Mouse (Mus musculus) G1E-ER4 (cell line): ENCODE data around the gene Gng2. TPM values are rescaled to one million over a fixed set of nuclear protein-coding genes. Genes with fewer than 3 reads are reported as not detected.

Source experiments
- GATA1 ChIP-seq: IDR thresholded peaks from one replicate; pipeline ENCODE4 v1.8.0; 2012; ENCODE audit warnings: low read length, inconsistent platforms
- polyA plus RNA-seq: library from polyadenylated mRNA; stranded (reverse); fragments of >175 nt; gene quantifications from 2 replicates; pipeline ENCODE4 v1.2.3, GENCODE M21; 2012

The Gng2 gene
- polyA plus RNA-seq, 1 experiment: 0.40 TPM

DNA sequence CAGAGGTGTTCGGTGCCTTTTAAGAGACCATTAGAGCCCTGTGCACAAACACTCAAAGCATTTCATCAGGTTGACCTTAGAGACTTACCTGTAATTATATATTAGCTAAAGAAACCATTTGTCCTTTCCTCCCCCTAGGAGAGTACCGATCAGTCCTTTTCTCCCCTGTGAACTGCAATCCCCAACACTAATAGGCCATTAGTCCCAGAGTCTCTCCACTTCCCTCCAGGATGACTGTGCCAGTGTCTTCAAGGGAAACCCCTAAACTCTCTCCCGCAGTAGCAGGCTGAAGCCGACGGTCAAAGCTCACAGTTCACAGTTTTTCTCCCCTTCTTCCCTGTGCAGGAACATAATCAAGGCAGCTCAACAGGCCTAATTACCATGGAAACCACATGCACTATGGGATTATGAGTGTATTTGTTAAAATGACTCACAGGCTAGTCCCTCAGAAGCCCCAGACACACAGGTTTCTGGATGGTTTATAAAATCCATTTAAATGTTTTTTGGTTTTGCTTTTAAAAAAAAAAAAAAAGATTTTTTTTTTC, 13.4 kb downstream of the Gng2 start:
- TF ChIP-seq GATA1: no peak

DNA sequence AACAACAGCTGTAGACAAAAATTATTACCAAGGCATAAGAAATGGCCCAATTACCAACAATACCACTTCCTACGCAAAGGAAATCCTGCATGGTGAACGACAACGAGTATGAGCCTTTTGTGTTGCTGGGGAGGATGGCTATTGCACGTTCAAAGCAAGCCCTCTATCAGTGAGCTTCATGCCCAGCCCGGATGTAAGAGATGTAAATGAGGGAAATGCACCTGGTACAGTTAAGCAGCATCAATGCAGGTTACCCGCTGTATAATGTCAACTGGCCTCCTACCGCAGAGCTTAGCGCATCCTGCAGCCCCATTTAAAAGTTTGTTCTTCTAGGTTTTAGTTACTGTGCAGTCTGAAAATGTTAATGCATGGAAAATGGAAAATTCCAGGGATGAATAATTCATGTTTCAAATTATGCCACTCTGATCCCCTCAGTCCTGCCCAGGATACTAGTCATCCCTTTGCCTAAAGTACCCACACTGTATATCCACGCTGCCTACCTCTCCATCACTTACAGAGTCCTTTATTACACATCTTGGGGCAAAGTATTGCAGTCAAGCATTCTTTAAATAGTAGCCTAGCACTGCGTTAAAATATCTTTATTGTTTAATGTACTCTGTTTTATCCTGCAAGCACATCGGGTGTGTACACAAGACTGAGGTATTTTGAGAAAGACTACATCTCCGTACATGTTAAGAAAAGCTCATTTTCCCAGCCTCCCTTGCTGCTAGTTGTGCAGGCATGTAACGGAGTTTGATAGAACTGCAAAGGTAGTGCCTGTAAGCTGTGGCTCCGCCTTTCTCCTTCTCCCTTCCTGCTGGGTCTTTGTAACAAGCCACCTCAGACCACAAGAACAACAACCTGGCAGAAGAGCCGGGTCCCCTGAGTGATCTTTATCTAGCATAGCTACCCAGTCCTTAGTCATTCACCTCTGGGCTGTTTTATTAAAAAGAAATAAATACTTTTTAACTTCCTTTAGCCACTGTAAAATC, 15.2 kb downstream of the Gng2 start:
- no peak for TF ChIP-seq GATA1

- TF ChIP-seq GATA1: no peak
These were observed 17.6 kb downstream of the Gng2 start for GRCm38 (mm10) chr14:19959860-19960259.

GRCm38 (mm10) chr14:19955077-19955476, 22.4 kb downstream of the Gng2 start:
- no peak for TF ChIP-seq GATA1

DNA sequence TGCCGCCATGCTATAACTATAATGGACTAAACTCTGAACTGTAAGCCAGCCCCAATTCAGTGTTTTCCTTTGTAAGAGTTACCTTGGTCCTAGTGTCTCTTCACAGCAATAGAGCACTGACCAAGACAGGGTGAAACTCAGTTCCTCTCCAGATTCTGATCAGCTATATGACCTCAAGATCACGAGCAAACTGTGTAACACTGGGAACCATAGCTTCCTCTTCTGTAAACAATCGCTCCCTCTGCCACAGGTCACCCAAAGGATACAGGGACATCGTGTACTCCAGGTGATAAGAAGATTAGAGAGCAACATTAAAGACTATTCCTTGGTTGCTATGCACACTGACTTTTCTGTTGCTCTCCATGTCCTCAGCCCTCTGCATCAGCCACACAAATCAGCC, 26.6 kb downstream of the Gng2 start:
- TF ChIP-seq GATA1: no peak

DNA sequence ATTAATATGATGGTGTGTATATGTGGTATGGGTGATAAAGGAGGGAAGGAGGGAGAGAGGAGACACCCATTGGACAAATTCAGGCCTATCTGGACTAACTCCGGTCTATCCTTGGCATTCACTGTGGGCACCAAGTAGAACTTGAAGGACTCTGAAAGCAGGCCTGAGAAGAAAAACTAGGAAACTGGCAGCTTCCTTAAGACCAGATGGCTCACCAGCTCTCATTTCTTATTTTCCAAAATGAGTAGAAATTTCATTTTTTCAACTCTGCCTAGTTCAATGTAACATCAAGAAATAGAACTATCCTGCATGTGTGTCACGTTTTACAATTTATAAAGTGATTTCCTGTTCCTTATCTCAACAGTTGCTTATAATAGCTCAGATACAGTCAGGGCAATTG, 28.0 kb downstream of the Gng2 start:
- TF ChIP-seq GATA1: no peak

- no peak for TF ChIP-seq GATA1
These were observed 31.2 kb downstream of the Gng2 start for GRCm38 (mm10) chr14:19946221-19946620.

GRCm38 (mm10) chr14:19942732-19943131, 34.7 kb downstream of the Gng2 start:
- TF ChIP-seq GATA1: no peak

DNA sequence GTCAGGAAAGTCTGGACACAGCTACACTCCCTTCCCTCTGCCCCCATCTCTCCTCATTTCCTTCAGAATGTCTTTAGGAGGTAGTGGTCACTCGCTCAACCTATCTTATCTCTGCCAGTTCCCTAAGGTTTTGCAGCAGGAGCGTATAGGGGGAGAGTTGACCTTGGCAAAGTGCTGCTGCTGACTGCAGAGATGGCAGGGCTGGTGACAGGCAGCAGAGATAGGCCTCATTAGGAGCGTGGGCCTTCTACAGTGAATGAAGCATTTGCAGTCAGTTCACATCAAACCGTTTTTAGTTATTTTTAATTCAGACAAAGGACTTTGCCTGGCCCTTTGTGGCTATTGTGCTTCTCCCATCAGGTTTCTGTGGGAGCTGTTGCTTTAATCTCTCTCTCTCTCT, 35.1 kb downstream of the Gng2 start:
- no peak for TF ChIP-seq GATA1

GRCm38 (mm10) chr14:19940066-19940465, 37.4 kb downstream of the Gng2 start:
- TF ChIP-seq GATA1: no peak

- no peak for TF ChIP-seq GATA1
These were observed 38.9 kb downstream of the Gng2 start for GRCm38 (mm10) chr14:19938545-19938944.

GRCm38 (mm10) chr14:19935084-19935483, 42.3 kb downstream of the Gng2 start:
- no peak for TF ChIP-seq GATA1

GRCm38 (mm10) chr14:19933314-19933713, 44.1 kb downstream of the Gng2 start:
- TF ChIP-seq GATA1: no peak

DNA sequence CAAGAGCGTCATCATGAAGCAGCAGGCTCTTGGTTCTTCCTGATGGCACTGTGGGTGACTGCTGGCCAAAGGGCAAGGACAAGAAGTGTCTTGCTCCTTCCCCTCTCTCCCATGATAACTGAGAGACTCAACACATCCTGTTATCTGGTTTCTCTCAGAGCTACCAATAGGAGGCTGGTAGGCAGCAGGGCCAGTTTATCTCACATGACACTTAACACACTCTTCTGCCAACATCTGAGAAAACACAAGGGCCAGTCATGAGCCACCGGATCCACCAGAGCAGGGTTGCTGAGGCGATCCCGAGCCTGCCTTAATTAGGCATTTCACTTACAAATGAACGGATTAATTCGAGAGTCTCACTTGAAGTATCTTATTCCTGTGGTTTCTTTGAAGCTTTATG, 49.5 kb downstream of the Gng2 start:
- no peak for TF ChIP-seq GATA1

GRCm38 (mm10) chr14:19927156-19927555, 50.3 kb downstream of the Gng2 start:
- no peak for TF ChIP-seq GATA1

GRCm38 (mm10) chr14:19926312-19926711, 51.1 kb downstream of the Gng2 start:
- no peak for TF ChIP-seq GATA1

- TF ChIP-seq GATA1: no peak
These were observed 52.3 kb downstream of the Gng2 start for GRCm38 (mm10) chr14:19925157-19925556.
